Mouse (Mus musculus) hindbrain, postnatal 0 days (tissue): Measurements from ENCODE around the gene Hoxc9. TPM values are rescaled to one million over a fixed set of nuclear protein-coding genes. Genes with fewer than 3 reads are reported as not detected.

ENCODE experiments used
- ATAC-seq: fragments of 200-750 bp; cut with Nextera tagmentation; 2 replicates; pipeline ENCODE4 v1.8.0; 2017; ENCODE audit warnings: mild to moderate bottlenecking, moderate TSS enrichment, moderate library complexity
- DNase-seq: peaks from one replicate; pipeline ENCODE4 v3.0.0-alpha.2; 2015; ENCODE audit warnings: low spot score
- H3K27ac ChIP-seq: fragments of 300-500 bp; sonication (generic); 2 replicates; pipeline ENCODE4 v1.5.1; 2014; ENCODE audit warnings: mild to moderate bottlenecking
- H3K27me3 ChIP-seq: fragments of 300-500 bp; sonication (generic); 2 replicates; pipeline ENCODE4 v1.6.1; 2014; ENCODE audit warnings: low read length, mixed read lengths; ENCODE audit not compliant: insufficient read depth
- H3K36me3 ChIP-seq: fragments of 300-500 bp; sonication (generic); 2 replicates; pipeline ENCODE4 v1.6.1; 2014; ENCODE audit warnings: low read length, mixed read lengths; ENCODE audit not compliant: insufficient read depth
- H3K4me1 ChIP-seq: fragments of 300-500 bp; sonication (generic); 2 replicates; pipeline ENCODE4 v1.6.1; 2014; ENCODE audit warnings: antibody characterized with exemption, low read length, mixed read lengths; ENCODE audit not compliant: insufficient read depth
- H3K4me2 ChIP-seq: fragments of 300-500 bp; sonication (generic); 2 replicates; pipeline ENCODE4 v1.6.1; 2014; ENCODE audit warnings: low read depth, mild to moderate bottlenecking, low read length, moderate library complexity, mixed read lengths
- H3K4me3 ChIP-seq: fragments of 300-500 bp; sonication (generic); 2 replicates; pipeline ENCODE4 v1.5.1; 2014; ENCODE audit warnings: low read length
- H3K9ac ChIP-seq: fragments of 300-500 bp; sonication (generic); replicated peaks from 2 replicates; pipeline ENCODE4 v1.6.1; 2014; ENCODE audit warnings: mild to moderate bottlenecking, low read length, moderate library complexity, mixed read lengths
- H3K9me3 ChIP-seq: fragments of 300-500 bp; sonication (generic); 2 replicates; pipeline ENCODE4 v1.6.1; 2016; ENCODE audit warnings: low read length, mixed read lengths
- CTCF ChIP-seq: IDR thresholded peaks from 2 replicates; pipeline ENCODE4 v1.5.1; 2016; ENCODE audit warnings: antibody characterized with exemption, control low read depth, low read depth
- WGBS: fragments of 180-500 bp; shearing (Covaris S2); extraction: QIAGEN DNeasy Blood & Tissue Kit; methylation state at CpG from one replicate; pipeline ENCODE4 v1.1.7; 2014; 5-methylcytosine and 5-hydroxymethylcytosine counted together
- polyA plus RNA-seq: library from polyadenylated mRNA; unstranded; fragments of >200 nt; fragmentation: Nextera tagmentation; extraction: Ambion mirVana; gene quantifications from 2 replicates; pipeline ENCODE4 v1.2.1, GENCODE M21; 2015
- total RNA-seq: library from RNA; depleted of rRNA; stranded (reverse); fragments of >200 nt; gene quantifications from 2 replicates; pipeline ENCODE4 v1.2.3, GENCODE M21; 2014

The Hoxc9 gene
- total and polyA plus RNA-seq, 2 experiments from 2014 or later, result not detected

DNA sequence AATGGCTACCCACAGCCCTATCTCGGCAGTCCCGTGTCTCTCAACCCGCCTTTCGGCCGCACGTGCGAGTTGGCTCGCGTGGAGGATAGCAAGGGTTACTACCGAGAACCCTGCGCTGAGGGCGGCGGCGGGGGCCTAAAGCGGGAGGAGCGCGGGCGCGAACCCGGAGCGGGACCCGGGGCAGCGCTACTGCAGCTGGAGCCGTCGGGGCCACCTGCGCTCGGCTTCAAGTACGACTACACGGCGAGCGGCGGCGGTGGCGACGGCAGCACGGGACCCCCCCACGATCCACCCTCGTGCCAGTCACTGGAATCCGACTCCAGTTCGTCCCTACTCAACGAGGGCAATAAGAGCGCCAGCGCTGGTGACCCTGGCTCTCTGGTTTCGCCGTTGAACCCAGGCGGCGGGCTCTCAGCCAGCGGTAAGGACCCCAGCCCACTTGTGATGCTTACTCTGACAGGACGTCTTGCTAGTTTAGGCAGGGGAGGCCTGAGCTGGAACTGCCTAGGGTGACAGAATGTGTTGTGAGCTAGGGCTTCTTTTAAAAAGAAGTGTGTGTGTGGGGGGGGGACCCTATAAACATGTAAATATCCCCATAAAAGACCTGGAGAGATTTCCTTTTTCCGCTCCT is 39.1 kb upstream of the Hoxc9 start:
- no peak overlapping the region for H3K27ac ChIP-seq

DNA sequence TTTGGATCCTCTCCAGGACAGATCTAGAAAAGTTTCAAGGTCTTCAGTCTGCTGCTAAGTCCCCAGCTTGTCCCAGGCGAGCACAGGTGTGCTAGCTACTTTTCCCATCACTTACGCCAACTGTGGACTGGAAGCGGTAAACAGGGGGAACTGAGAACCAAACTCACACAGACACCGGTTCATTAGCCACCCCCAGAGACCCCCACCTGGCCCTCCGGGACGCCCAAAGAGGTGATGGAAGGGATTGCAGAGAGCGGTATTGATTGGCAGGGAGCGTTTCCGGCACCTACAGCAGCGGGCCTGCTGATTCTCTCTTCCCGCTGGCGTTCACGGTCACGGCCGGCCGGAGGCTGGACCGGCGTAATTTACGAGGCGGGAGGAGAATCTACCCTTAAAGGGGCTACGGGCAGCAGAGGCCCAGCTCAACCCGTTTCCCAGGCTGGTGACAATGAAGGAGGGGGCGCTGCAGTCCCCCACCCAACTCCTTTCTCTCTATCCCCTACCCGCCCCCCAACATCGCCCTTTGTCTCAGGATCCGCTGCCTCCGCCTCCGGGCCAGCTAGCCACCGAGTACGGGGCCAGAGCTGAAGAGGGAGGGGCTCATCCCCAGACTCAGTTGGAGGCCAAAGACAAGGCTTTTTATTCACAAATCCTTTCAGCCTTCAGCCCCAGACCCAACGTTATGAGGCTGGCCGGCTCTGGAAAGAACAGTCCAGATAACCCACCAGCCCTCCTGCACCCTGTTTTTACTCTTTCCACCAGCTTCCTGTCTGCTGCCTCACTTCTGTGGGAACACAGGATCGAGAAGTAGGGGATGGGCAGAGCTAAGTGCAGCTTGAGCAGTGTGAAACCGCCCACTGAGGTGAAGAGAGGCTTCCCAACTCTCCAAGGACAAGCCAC is 36.7 kb upstream of the Hoxc9 start:
- no peak overlapping the region for H3K9ac ChIP-seq
- no peak for TF ChIP-seq CTCF
- peaks cover 94% of the 10 kb centered on the region for H3K27me3 ChIP-seq
- no peak overlapping the region for H3K27ac ChIP-seq
- WGBS, result 2% methylated on average over 33 of the region's 34 CpGs
- no peaks in the 10 kb centered on the region for H3K4me1 ChIP-seq
- H3K4me3 ChIP-seq, result no peak overlapping the region
- no peaks in the 10 kb centered on the region for H3K36me3 ChIP-seq
- ATAC-seq (no peak), DNase-seq (no peak)
- no peaks in the 10 kb centered on the region for H3K9me3 ChIP-seq
- no peak overlapping the region for H3K4me2 ChIP-seq

More for the DNA sequence above, 39.1 kb upstream of the Hoxc9 start:
- H3K36me3 ChIP-seq, result no peaks in the 10 kb centered on the region
- H3K27me3 ChIP-seq, result peaks cover 95% of the 10 kb centered on the region
- H3K9ac ChIP-seq, result no peak overlapping the region
- no peak overlapping the region for H3K4me3 ChIP-seq
- no peak overlapping the region for H3K4me2 ChIP-seq
- under 1% methylated on average over 47 of the region's 50 CpGs for WGBS
- TF ChIP-seq CTCF, result no peak
- no peaks in the 10 kb centered on the region for H3K4me1 ChIP-seq
- ATAC-seq (no peak), DNase-seq (no peak)
- no peaks in the 10 kb centered on the region for H3K9me3 ChIP-seq

DNA sequence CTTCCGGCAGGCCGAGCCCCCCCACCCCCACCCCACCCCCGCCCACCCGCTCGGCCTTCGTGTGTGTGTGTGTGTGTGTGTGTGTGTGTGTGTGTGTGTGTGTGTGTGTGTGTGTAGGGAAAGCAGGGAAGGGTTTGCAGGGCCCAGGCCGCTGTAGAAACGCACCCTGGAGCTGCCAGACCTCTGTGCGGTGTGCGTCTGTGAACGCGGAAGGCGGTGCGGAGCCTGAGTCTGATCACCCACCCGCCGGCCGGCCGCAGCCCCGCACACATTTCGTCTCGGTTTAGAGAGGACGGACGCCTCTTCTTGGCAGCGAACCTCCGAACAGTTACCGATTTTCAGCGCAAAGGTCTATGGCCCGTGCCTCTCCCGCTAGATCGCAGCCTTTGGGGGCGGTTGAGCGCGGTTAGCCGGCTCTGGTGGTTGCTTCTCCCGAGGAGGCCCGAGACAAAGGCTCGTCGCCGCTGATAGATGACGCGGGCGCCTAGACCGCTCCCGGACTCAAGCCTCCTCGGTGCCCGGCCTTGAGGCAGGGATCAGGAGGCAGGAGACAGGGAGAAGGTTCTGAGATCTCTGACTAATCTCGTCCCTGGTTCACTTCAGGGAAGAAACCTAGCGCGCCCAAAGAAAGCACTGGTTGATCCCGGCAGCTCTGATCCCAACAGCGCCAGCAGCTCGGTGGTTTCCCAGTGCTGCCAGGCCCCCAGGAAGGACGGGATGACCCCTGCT is 33.3 kb upstream of the Hoxc9 start:
- no peak for TF ChIP-seq CTCF
- no peaks in the 10 kb centered on the region for H3K36me3 ChIP-seq
- WGBS, result under 1% methylated on average over 48 of the region's 53 CpGs
- H3K27me3 ChIP-seq, result peaks cover 94% of the 10 kb centered on the region
- H3K9ac ChIP-seq, result no peak overlapping the region
- no peak for ATAC-seq
- H3K4me2 ChIP-seq, result peak overlapping the region; percentile 16; the same call in 1 of the 2 replicates
- H3K9me3 ChIP-seq, result no peaks in the 10 kb centered on the region
- H3K4me3 ChIP-seq, result no peak overlapping the region
- H3K27ac ChIP-seq, result no peak overlapping the region
- DNase-seq, result no peak
- no peaks in the 10 kb centered on the region for H3K4me1 ChIP-seq

DNA sequence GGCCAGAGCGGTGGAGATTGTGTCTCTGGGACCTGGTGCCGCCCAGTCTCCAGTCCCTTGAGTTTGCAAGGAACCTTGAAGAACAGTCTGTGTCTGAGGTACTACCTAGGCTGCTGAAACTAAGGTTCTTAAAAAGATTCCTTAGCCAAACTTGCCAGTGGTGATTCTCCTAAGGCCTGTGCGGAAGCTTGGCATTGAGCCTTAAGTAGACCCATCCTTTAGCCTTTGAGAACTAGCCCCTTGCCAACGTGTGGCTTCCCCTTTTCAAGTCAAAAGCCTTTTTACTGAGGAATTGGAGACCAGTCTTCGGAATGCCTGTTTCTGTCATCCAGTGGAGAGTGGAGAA is 32.8 kb upstream of the Hoxc9 start:
- Histone ChIP-seq H3K9me3 (no peaks in the 10 kb centered on the region), H3K27me3 (peaks cover 95% of the 10 kb centered on the region), H3K4me1 (no peaks in the 10 kb centered on the region), H3K36me3 (no peaks in the 10 kb centered on the region), H3K9ac (no peak overlapping the region), H3K27ac (no peak overlapping the region), H3K4me2 (no peak overlapping the region), H3K4me3 (no peak overlapping the region)
- TF ChIP-seq CTCF, result no peak
- ATAC-seq (no peak), DNase-seq (no peak)
- 6% methylated on average over 5 of the region's 5 CpGs for WGBS

DNA sequence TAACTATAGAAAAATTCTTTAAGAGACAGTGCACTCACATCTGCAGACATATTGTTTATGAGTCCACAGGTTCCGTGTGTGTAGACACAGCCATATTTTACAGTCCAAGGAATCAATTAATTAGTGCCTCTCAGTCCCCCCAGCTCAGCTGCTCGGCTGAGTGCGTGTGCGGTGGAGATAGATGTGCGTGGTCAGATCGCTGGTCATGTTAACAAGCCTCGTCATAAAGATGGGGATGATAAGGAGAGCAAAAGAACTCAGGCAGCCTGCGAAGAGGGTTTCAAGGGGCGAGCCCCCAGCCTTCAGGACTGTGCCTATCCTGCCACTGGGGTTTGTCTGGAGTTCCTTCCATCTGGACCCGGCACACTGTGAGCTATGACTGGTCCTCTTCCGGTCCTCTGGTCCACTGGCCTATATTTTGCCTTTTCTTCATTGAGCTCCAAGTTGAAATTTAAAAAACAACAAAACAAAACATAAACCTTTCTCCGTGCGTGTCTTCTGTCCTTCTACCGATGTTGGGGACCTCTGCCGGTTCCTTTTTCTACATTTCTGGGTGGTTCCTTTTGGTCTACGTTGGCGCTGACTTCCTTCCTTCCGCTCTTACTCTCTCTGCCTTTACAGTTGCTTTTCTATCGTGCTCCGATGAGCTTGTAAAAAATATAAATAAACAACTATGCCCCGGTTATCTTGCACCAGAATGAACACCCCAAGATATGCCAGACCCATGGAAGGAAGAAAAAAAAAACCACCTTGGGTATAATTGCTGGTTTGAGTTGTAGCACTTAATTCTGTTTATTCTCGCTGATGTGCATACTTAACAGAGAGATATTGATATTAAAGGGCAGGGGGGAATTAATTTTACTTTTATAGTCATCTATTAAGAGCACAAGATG is 30.8 kb upstream of the Hoxc9 start:
- H3K4me1 ChIP-seq, result no peaks in the 10 kb centered on the region
- no peaks in the 10 kb centered on the region for H3K9me3 ChIP-seq
- ATAC-seq (no peak), DNase-seq (no peak)
- no peak overlapping the region for H3K4me3 ChIP-seq
- no peak for TF ChIP-seq CTCF
- H3K9ac ChIP-seq, result no peak overlapping the region
- H3K4me2 ChIP-seq, result no peak overlapping the region
- WGBS, result 8% methylated on average over 22 of the region's 22 CpGs
- peaks cover 94% of the 10 kb centered on the region for H3K27me3 ChIP-seq
- H3K36me3 ChIP-seq, result no peaks in the 10 kb centered on the region
- no peak overlapping the region for H3K27ac ChIP-seq

DNA sequence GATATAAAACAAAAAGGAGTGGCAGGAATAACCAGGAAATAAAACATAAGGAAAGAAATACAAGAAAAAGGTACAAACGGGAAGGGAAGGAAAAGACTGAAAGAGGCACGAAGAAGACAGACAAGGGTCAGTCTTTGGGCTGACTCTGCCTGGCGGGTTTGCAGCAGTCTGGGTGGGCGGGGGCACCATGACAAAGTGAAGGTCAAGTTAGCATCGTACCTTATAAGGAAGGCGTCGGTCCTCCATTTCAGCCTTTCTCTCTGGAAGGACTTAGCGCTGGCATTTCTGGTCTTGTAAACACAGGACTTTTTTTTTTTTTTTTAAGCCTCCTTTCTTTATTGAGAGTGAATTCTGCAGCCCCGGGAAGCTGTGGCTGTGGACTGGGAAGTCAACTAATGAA is 29.0 kb upstream of the Hoxc9 start:
- Histone ChIP-seq H3K4me1 (no peaks in the 10 kb centered on the region), H3K27ac (no peak overlapping the region), H3K4me3 (no peak overlapping the region), H3K9ac (no peak overlapping the region), H3K9me3 (no peaks in the 10 kb centered on the region), H3K4me2 (no peak overlapping the region), H3K27me3 (peaks cover 92% of the 10 kb centered on the region), H3K36me3 (no peaks in the 10 kb centered on the region)
- ATAC-seq, result no peak
- TF ChIP-seq CTCF, result no peak
- DNase-seq, result no peak
- 2% methylated on average over 9 of the region's 9 CpGs for WGBS
